Mouse (Mus musculus): ENCODE measurements around the gene Ncor1.
"Not testable (repeated sequence)": the region's sequence is repeated elsewhere in the genome, so short reads cannot be mapped to it uniquely, and the experiment has no call there.

Gene Ncor1

DNA sequence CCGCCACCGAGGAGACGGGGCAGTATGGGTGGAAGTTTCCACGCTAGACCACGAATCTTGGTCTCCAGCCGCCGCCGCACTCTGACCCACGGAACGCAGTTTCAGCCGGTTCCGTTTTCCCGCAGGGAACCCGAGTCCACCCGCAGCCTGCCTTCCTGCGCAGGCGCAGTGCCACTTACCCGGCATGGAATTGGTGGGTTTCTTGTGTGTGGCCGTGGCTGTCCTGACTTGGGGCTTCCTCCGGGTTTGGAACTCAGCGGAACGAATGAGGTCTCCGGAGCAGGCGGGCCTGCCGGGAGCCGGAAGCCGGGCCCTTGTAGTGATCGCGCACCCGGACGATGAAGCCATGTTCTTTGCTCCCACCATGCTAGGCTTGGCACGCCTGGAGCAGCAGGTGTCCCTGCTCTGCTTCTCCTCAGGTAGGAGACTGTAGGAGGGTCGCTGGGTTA is at the start of gene Ncor1, which contains the start of gene Pigl:
TSS of gene Ncor1 (minus strand) at position 266 of the 449 bp plus-strand sequence.
TSS of gene Pigl (plus strand) at position 185 of the 449 bp plus-strand sequence.
- peak; percentile 86 to 92 for DNase-seq

DNA sequence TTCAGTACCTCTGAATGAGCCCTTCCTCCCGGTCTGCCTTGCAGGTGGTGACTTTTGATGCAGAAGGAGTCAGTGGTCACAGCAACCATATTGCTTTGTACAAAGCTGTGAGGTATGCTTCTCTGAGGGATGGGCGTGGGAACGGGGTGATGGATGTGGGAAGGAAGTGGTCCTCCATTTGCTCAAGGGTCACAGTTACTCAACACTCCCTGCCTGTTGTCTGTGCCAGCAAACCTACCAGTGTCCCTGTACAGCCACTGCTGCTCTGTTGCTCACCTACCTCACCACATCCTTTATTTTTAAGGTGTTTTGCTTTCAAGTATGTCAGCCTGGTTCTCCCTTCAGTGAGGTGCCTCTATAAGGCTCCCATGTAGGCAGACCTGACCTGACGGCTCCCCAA is 49.3 kb upstream of the Ncor1 start:
- DNase-seq = no peak

DNA sequence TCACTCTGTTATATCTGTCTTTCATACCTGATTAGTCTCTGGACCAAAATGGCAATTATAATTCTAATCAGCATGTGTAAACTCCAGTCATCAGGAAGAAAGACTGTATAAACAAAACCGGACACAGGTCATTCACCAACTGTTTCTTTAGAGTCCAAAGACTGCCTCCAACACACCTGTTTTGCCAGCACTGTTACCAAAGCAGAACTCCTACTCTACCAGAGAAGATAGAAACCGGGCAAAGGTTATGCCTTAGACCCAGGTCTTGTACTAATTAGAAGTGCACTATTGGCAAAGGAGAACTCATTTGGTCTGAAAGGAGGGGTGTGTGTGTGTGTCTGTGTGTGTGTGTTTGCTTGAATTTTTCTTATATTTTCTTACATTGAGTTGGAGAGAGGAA is 42.2 kb upstream of the Ncor1 start:
- no peak for DNase-seq

DNA sequence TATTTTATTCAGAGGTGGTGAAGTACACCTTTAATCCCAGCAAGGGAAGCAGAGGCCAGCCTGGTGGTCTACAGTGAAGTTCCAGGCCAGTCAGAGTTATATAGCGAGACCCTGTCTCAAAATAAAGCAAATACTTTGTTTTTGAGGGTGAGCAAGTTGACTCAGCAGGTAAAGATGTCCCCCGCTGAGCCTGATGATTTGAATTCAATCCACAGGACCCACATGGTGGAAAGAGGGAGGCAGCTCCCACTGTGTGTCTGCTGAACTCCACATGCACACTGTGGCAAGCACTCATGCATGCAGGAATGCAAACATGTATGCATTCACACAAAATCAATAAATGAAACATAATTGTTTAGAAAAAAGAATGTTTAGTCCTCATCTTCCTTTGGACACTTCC is 40.5 kb upstream of the Ncor1 start:
- DNase-seq = no peak

DNA sequence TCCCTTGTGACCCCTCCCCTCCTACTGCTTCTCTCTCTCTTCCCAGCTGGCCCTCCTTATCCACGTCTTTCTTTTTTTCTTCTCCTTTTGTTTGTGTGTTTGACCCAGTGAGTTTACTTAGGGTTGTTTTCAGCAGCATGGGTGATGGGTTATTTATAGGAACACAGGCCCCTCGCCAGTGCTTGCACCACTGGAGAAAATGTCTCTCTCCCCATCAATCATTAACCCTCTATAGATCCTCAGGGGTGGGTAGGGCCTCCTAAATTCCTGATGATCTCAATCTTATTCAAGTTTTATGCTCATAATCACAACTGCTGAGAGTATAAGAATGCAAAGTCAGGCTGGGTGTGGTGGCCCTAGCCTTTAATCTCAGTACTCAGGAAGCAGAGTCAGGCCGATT is 38.8 kb upstream of the Ncor1 start:
- DNase-seq = no peak

DNA sequence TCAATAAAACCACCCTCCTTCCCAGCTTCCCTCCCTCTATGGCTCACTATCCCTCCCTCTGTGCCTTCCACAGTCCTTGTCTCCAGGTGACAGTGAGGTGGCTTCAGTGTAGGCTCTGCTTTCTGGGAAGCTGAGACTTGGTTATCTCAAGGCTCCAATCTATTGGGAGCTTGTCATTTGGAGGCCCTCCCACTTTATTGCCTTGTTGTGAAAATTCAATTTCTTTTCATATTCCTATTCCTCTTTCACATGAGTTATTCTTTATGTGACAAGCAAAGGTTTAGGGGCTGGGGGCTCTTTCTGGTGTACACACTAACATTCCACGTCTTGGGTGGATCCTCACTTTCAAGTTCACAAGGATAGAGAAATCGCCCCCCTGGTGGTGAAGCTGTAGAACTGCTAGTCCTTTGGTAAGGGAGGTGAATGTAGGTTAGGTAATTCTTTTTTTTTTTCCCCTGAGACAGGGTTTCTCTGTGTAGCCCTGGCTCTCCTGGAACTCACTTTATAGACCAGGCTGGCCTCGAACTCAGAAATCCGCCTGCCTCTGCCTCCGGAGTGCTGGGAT is 37.9 kb upstream of the Ncor1 start:
- peak; percentile 28 to 32 for DNase-seq

DNA sequence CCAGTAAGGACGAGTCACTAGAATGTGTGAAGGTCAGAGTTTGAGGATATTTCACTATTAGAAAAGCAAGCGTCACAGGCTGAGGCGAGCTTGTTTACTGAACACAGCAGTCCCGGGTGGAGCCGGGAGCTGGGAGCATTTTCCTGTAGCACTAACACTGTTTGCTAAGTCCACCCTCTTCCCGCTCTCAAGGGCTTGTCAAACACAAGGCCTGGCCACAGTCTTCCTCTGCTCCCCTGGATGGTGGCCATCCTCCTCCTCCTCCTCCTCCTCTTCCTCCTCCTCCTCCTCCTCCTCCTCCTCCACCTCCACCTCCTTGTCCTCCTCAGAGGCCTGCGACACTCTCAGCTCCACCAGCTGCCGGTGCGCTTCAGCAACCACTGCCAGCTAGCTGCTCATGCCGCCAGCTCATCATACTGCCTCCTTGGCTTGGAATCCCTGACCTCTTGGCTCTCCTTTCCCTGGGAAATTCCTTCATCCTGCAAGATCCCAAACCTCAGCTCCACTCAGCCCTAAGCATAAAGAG is 37.0 kb upstream of the Ncor1 start:
- DNase-seq = peak; percentile 45 to 68

DNA sequence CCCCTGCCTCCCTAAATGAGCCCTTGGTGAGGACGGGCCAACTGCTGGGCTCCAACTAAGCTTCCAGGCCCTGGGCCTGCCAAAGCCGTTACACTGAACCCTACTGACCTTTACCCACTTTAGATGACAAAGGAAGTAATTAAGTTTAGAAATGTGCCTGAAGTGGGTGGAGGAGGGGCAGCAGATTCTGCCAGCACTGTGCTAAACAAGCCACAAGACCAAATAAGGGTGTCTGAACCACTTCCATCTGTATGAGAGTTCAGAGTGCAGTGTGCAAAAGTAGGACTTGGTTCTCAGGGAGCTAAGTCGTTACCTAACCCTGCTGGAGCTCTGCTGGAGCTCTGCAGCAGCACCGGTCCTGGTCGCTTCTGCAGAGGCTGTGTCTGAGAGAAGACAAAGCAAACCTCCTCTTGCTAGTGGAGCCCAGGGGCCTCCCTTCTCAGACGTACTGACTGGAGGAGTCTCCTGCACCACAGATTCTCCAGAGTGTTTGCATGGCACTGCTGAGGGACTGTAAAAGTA is 36.5 kb upstream of the Ncor1 start:
- DNase-seq = peak; percentile 63 to 81

DNA sequence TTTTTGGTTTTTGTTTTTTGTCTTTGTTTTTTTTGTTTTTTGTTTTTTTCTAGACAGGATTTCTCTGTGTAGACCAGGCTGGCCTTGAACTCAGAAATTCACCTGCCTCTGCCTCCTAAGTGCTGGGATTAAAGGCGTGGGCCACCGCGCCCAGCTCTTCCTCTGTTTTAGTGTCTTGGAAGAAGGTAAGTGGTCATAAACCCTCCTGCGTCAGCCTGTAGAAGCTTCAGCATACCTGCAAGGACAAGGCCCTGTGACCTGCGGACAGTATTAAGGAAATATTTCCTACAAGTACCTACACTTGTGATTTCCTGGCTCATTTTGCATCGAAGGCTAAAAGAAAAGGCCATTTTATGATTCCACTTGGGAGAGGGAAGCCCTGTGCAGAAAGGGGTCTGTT is 35.4 kb upstream of the Ncor1 start:
- DNase-seq = no peak

DNA sequence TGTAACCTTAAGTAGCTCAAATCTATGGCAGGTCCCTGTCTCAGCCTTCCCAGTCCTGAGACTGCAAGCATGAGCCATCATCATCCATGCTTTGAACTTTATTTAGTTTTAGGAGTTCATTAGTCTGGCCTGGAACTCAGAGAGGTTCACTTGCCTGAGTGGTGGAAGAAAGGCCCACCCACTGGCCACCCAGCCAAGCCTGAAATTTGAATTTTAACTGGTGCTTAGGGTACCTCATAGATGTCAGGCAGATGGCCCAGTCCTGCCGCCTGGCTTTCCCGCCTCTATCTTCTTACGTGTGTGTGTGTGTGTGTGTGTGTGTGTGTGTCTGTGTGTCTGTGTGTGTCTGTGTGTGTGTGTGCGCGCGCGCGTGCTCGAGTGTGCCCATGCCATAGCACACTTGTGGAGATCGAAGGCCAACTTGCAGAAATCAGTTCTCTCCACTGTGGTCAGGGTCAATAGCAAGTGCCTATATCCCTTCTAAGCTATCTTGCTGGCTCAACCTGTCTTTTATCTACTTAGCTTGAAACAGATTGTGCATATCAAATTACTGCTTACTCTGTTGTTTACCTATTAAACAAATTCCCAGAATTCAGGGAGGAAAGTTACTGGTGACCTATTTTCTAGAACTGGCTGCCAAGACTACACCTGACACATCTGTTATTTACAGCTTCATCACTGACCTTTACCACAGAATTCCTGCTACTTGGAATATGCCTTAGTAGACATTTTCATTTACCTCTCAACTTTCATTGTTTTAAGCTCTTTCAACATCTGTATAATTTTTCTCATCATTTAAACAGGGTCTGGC is 29.4 kb upstream of the Ncor1 start:
- DNase-seq = no peak

DNA sequence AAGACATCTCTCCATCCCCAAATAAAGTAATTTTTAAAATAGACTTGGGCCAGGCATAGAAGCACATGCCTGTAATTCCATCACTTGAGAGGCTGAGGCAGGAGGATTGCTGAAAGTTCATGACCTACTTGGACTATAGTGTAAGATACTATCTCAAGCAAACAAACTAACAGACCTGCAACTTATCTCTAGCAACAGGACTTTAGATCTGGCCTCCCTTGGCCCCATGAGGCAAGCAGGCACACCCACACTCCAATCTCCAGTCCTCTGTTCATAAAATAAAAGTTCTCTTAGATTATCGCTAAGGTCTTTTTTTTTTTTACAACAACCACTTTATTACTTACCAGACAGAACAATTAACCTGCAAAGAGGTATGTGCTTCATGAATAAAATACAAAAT is 28.6 kb upstream of the Ncor1 start:
- no peak for DNase-seq

DNA sequence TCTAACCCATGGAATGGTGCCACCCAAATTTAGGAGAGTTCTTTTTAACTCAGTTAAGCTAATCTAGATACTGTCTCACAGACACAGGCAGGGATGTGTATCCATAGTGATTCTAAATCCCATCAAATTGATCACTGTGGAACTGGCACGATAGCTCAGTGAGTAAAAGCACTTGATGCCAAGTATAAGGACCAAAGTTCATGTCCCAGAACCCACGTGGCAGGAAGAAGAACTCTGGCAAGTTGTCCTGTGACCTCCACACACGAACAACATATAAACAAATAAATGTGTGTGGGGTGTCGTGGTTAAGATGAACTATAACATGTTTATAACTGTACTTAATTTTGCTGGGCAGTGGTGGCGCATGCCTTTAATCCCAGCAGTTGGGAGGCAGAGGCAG is 21.2 kb upstream of the Ncor1 start:
- no peak for DNase-seq

DNA sequence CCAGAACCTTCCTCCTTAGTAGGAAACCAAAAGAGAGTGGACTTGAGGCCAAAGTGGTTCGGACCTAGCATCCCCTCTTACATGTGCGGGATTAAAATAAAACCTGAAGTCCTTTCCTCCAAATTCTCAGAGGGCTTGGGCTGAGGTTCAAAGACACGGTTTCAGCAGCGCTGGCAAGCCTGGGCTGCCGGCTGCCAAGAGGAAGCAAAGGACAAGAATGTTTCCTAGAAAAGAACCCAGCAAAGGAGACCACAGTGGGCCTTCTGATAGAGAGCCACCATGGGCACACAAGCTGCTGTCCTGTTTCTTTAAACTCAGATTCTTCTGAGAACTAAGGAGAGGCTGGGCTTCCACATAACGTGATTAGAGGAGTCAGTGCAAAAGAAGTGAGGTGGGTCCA is 20.6 kb upstream of the Ncor1 start:
- DNase-seq = no peak

DNA sequence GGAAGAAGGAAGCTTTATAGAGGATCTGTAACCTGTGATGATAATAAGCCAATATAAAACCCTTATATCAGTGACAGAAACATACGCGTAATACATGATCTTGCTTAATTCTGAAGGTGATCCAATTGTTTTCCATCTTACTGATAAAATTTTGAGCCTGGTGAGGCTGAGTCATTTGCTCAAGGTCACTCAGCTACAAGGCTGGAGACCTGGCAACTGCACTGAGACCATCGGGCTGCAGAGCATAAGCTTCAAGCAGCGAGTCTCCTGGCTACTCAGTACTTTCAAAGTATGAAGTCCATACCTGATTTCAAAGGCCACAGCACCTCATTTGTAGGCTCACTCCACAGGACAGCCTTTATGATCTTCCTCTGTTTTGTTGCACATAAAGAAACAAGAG is 17.8 kb upstream of the Ncor1 start:
- no peak for DNase-seq

DNA sequence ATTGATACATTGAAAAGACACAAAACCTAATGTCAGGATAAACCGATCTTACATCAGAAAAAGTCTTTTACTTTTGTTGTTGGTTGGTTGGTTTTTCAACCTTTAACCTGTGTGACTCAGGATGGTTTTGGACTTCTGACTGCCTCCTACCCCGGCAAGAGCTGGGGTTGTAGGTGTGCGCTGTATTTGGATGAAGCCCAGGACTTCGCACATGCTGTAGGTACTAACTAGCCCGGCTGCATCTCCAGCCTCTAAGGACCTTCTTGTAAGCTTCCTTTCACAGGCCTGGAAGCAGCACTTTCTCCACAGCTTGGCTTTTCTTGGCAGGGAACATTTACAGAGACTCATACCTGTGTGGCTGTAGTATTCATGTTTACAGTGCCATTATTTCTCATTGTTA is 15.2 kb upstream of the Ncor1 start:
- no peak for DNase-seq

DNA sequence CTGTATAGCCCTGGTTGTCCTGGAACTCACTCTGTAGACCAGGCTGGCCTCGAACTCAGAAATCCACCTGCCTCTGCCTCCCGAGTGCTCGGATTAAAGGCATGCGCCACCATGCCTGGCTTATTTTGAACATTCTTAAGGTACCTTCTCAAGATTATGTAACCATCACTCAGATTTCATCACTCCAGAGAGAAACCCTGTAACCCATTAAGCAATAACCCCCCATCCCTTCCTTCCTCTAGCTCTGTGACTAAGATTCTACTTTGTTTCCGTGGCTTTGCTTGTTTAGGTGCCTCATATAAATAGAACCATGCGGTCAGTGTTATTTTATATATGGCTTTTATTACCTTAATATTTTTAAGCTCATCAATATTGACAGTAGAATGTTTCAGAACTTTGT is 12.1 kb upstream of the Ncor1 start:
- DNase-seq = no peak

DNA sequence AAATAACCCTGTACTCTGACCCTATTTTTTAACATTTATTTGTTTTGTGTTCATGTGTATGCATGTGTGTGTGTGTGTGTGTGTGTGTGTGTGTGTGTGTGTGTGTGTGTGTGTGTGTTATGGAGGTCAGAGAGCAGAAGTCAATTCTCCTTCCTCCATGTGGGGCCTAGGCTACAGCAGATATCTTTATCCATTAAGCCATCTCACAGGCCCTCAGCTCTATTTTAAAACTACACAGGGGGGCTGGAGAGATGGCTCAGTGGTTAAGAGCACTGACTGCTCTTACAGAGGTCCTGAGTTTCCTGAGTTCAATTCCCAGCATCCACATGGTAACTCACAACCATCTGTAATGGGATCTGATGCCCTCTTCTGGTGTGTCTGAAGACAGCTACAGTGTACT is 8.9 kb upstream of the Ncor1 start:
- DNase-seq = not testable (repeated sequence)

DNA sequence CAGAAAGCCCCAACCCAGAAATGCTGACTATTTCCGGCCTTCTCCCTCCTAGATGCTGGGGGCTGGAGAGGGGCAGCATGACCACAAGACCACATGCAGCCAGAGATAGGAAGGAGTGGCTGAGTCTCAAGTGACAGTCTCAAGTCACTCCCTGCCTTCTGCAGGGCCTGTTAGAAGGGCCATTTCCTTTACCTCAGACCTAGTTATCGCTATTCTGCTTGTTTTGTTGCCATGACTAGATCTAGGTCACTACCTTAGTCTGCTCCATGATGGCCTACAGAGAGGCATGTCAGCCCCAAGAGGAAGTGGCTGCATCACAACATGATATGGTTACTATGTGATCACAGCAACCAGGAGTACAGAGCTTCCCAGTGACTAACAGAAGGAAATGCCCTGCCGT is 8.2 kb upstream of the Ncor1 start:
- DNase-seq = no peak

DNA sequence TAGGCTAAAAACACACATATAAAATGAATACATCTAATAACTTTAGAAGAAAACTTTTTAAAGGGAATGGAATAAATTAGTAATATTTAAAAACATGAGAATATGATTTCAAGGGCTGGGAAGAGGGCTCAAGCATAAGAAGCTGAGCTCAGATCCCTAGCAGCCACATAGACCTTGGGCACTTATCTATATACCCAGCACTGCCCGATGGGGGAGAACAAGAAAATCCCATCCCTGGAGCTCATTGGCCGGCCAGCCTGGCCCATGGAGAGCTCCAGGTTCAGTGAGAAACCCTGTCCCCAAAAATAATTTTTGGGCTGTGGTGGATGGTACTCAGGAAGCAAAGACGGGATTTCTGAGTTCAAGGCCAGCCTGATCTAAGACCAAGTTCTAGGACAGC is 7.5 kb upstream of the Ncor1 start:
- no peak for DNase-seq

DNA sequence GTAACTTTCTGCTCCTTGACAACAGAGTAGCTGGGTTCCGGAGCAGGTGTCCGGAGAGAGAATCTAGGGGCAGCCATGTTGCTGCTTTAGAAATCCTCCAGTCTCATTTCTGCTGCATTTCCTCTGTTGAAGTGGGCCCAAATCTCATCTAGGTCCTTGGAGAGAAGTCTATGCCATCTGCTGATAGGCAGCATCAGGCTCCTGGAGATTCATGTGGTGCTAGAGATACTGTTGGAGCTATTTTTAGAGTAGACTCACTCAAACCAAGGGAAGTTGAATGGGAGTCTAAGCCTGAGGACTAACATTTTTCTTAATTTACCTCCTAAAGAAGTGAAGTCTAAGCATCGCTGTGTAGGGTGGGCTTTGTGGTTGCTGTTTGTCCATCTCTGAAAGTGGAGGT is 6.4 kb upstream of the Ncor1 start:
- no peak for DNase-seq

DNA sequence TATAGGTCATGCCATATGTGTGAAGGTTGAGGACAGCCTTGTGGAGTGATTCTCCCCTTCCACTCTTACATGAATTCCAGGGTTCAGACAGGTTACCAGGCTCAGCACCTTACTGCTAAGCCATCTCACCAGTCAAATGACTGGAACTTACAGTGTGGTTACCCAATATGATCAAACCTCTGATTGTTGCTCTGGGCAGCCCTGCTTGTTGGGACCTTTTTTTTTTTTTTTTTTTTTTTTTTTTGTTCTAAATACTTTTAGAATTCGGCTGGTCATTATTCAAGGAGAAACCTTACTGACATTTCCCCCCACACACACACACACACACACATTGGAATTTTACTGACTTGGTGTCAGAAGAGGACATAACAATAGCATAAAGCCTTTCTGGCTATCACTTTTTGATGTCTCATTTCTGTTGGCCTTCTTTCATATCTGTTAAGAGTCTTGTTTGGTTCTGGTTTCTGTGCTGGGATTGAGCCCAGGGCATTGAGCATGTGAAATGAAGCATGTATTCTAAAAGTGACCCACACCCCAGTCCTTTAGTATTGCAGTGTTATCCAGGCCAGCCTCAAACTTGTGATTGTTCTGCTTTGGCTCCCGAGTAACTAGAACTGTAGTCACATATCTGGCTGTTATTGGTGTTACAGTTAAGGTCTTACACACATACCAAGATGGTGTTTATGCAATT is 5.0 kb upstream of the Ncor1 start:
- no peak for DNase-seq

DNA sequence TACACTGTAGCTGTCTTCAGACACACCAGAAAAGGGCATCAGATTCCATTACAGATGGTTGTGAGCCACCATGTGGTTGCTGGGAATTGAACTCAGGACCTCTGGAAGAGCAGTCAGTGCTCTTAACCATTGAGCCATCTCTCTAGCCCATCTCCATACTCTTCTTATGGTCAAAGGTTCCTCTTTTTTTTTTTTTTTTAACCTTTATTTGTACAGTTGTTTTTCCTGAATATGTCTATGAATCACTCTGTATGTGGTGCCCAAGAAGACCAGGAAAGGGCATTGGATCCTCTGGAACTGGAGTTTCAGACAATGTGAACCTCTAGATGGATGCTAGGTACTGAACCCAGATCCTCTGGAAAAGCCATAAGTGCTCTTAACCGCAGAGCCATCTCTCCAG is 4.2 kb upstream of the Ncor1 start:
- not testable (repeated sequence) for DNase-seq

DNA sequence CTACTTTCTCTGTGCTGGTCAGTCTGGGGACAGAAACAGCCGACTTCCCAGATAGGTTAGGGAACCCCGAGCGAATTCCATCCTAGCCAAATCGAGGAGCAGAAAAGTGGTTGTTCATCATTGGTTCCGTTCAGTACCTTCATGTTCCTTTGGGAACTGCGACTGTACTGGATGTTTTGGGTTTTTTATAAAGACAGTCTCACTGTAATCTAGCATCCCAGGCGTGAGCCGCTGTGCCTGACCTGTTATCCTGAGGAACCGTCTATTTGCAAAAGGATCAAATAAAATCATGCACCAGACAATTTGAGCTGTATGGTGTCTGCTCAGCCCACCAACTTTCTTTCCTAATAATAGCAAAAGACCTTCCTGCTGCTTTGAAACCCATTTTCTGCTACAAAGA is 439 bp upstream of the Ncor1 start:
- DNase-seq = no peak

DNA sequence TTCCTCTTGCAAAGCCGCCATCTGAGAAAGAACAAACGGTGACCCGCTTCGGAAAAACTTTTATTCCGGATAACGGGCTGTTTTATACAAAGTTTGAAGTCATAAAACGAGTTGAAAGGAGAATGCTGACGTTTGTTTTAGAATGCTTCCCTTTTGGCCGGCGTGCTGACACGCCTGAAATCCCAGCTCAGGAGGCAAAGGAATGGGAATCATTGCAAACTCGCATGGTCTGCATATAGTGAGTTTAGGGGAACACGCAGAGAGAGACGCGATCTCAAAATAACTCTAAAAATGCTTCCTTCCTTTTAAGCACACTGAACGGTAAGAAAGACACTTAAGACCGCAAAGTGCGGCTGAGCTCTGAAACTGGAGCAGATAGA is 460 bp downstream of the Ncor1 start:
- DNase-seq = no peak

All from kidney, postnatal 4 days (tissue).